ENCODE assay signal across 33 mouse cellular contexts in genomic region chr4:150393607-150394006, GRCm38 (mm10).
A peak's percentile ranks its signal among the peaks of the same experiment; 100 is the strongest.
DNase-seq lines count a peak whose midpoint lies in the region; ATAC-seq lines count a peak whose summit lies in the region.
"Had no signal": no experiment of that assay in that cellular context is flagged by ENCODE, and none has a peak within 500 bp of the region (broad histone marks: within the 10 kb centered on the region; RNA-seq: fewer than 3 reads in every experiment).

No protein-coding gene starts in this region.

- no peak for DNase-seq in hindbrain, embryonic 10.5 days (ENCODE audit: low spot score)
- no peak for DNase-seq in midbrain, embryonic 11.5 days (ENCODE audit: low spot score, missing footprints)
- DNase-seq in embryonic facial prominence, embryonic 10.5 days (ENCODE audit: low spot score) = no peak
- peak; percentile 36 for DNase-seq in limb, embryonic 11.5 days (ENCODE audit: low spot score)
- no peak for DNase-seq in gastrocnemius, adult 18-20 months (ENCODE audit: low spot score)
- DNase-seq: adrenal gland, adult 2 months; adrenal gland, postnatal 36 days; B cell, adult 2 months; cerebellum, adult 8-10 months; cerebellum, postnatal 25 days; gastrocnemius, postnatal 10 days; kidney, adult 18-20 months; kidney, postnatal 4 days; layer of hippocampus, postnatal 36 days; left cerebral cortex, postnatal 4 days; liver, embryonic 13.5 days; lung, adult 2 months; lung, postnatal 10 days; retina, postnatal 1 day; right cerebral cortex, postnatal 14 days; thymus, postnatal 14 days had no signal

- WGBS in hindbrain, embryonic 16.5 days = 36% methylated on average over 8 of the region's 8 CpGs
- 65% methylated on average over 8 of the region's 8 CpGs for WGBS in hindbrain, embryonic 10.5 days
- 56% methylated on average over 8 of the region's 8 CpGs for WGBS in midbrain, embryonic 13.5 days
- 60% methylated on average over 8 of the region's 8 CpGs for whole genome bisulfite sequencing in midbrain, embryonic 11.5 days
- WGBS in embryonic facial prominence, embryonic 10.5 days = 59% methylated on average over 8 of the region's 8 CpGs
- WGBS in limb, embryonic 11.5 days = 23% methylated on average over 8 of the region's 8 CpGs
- 63% methylated on average over 8 of the region's 8 CpGs for WGBS in heart, embryonic 11.5 days (ENCODE audit: insufficient replicate concordance)

- no peak overlapping the region for H3K9ac ChIP-seq in hindbrain, embryonic 16.5 days (ENCODE audit: low read depth, low read length)
- 0 out of 2 replicates have a peak overlapping the region, but pooled peaks have one; percentile 11 for H3K9ac ChIP-seq in midbrain, embryonic 13.5 days (replicated peaks)
- no peak overlapping the region for H3K9ac ChIP-seq in midbrain, embryonic 11.5 days (ENCODE audit: low read length)
- no peak overlapping the region for H3K9ac ChIP-seq in limb, embryonic 11.5 days (ENCODE audit: low read length)
- H3K9ac ChIP-seq in heart, embryonic 11.5 days (ENCODE audit: low read depth, low read length) = no peak overlapping the region
- H3K9ac ChIP-seq: embryonic facial prominence, embryonic 13.5 days; liver, embryonic 13.5 days; stomach, embryonic 15.5 days had no signal

- no peak overlapping the region for H3K4me3 ChIP-seq in hindbrain, embryonic 16.5 days (ENCODE audit: low read length)
- no peak overlapping the region for H3K4me3 ChIP-seq in hindbrain, embryonic 10.5 days
- H3K4me3 ChIP-seq in midbrain, embryonic 13.5 days (replicated peaks) = no peak overlapping the region
- no peak overlapping the region for H3K4me3 ChIP-seq in midbrain, embryonic 11.5 days (ENCODE audit: low read depth, low read length)
- H3K4me3 ChIP-seq in embryonic facial prominence, embryonic 10.5 days = no peak overlapping the region
- no peak overlapping the region for H3K4me3 ChIP-seq in limb, embryonic 11.5 days (ENCODE audit: low read depth, low read length)
- H3K4me3 ChIP-seq in heart, embryonic 11.5 days (ENCODE audit: low read depth, low read length) = no peak overlapping the region
- H3K4me3 ChIP-seq: embryonic facial prominence, embryonic 13.5 days; forebrain, embryonic 10.5 days; heart, embryonic 10.5 days; liver, embryonic 13.5 days; stomach, embryonic 15.5 days had no signal

- 0 out of 2 replicates have a peak, but pooled peaks have one; percentile 31 for ATAC-seq in hindbrain, embryonic 16.5 days
- ATAC-seq in midbrain, embryonic 13.5 days = 0 out of 2 replicates have a peak, but pooled peaks have one; percentile 49
- no peak for ATAC-seq in midbrain, embryonic 11.5 days (ENCODE audit: low FRiP score)
- ATAC-seq in limb, embryonic 11.5 days (ENCODE audit: insufficient number of reproducible peaks, low FRiP score, low TSS enrichment, low read depth) = peak; percentile 57
- no peak for ATAC-seq in heart, embryonic 11.5 days (replicated peaks; ENCODE audit: insufficient number of reproducible peaks, low FRiP score, low TSS enrichment)
- ATAC-seq: activated CD4-positive, CD25-positive, alpha-beta regulatory T cell, adult 4 months; forebrain, embryonic 16.5 days; inflammation-experienced regulatory T-cells, adult 6 months had no signal

- H3K27ac ChIP-seq in hindbrain, embryonic 16.5 days (ENCODE audit: low read depth, low read length) = no peak overlapping the region
- H3K27ac ChIP-seq in hindbrain, embryonic 10.5 days = no peak overlapping the region
- no peak overlapping the region for H3K27ac ChIP-seq in midbrain, embryonic 13.5 days
- H3K27ac ChIP-seq in midbrain, embryonic 11.5 days (ENCODE audit: low read depth, low read length) = no peak overlapping the region
- H3K27ac ChIP-seq in embryonic facial prominence, embryonic 10.5 days (replicated peaks) = 0 out of 2 replicates have a peak overlapping the region, but pooled peaks have one; percentile 15
- H3K27ac ChIP-seq in limb, embryonic 11.5 days (replicated peaks; ENCODE audit: low read depth, low read length) = no peak overlapping the region
- H3K27ac ChIP-seq in heart, embryonic 11.5 days (ENCODE audit: low read depth, low read length) = no peak overlapping the region
- H3K27ac ChIP-seq: embryonic facial prominence, embryonic 13.5 days; forebrain, embryonic 10.5 days; heart, embryonic 10.5 days; kidney, postnatal 0 days; liver, embryonic 13.5 days; macrophage; stomach, embryonic 15.5 days had no signal

- no peaks in the 10 kb centered on the region for H3K27me3 ChIP-seq in hindbrain, embryonic 16.5 days (replicated peaks; ENCODE audit: control insufficient read depth, insufficient read depth, low read length)
- no peaks in the 10 kb centered on the region for H3K27me3 ChIP-seq in hindbrain, embryonic 10.5 days (ENCODE audit: insufficient read depth, poor library complexity, severe bottlenecking)
- H3K27me3 ChIP-seq in midbrain, embryonic 13.5 days = no peaks in the 10 kb centered on the region
- H3K27me3 ChIP-seq in midbrain, embryonic 11.5 days (ENCODE audit: control insufficient read depth, insufficient read depth, low read length) = no peaks in the 10 kb centered on the region
- no peaks in the 10 kb centered on the region for H3K27me3 ChIP-seq in embryonic facial prominence, embryonic 10.5 days (replicated peaks; ENCODE audit: low read depth, poor library complexity, severe bottlenecking)
- H3K27me3 ChIP-seq in limb, embryonic 11.5 days (ENCODE audit: control insufficient read depth, insufficient read depth, low read length) = no peaks in the 10 kb centered on the region
- no peaks in the 10 kb centered on the region for H3K27me3 ChIP-seq in heart, embryonic 11.5 days (ENCODE audit: control insufficient read depth, insufficient read depth, low read length)
- H3K27me3 ChIP-seq: embryonic facial prominence, embryonic 13.5 days; liver, embryonic 13.5 days; stomach, embryonic 15.5 days had no signal

- H3K4me1 ChIP-seq in hindbrain, embryonic 16.5 days (ENCODE audit: control insufficient read depth, insufficient read depth, low read depth, low read length) = peaks cover 38% of the 10 kb centered on the region
- H3K4me1 ChIP-seq in hindbrain, embryonic 10.5 days (replicated peaks) = peaks cover 85% of the 10 kb centered on the region
- peaks cover 85% of the 10 kb centered on the region for H3K4me1 ChIP-seq in midbrain, embryonic 13.5 days (replicated peaks)
- H3K4me1 ChIP-seq in midbrain, embryonic 11.5 days (ENCODE audit: control insufficient read depth, insufficient read depth, low read length) = peaks cover 43% of the 10 kb centered on the region
- H3K4me1 ChIP-seq in embryonic facial prominence, embryonic 10.5 days = peaks cover 83% of the 10 kb centered on the region
- H3K4me1 ChIP-seq in limb, embryonic 11.5 days (ENCODE audit: control insufficient read depth, insufficient read depth, low read length) = peaks cover 60% of the 10 kb centered on the region
- H3K4me1 ChIP-seq in heart, embryonic 11.5 days (ENCODE audit: control insufficient read depth, insufficient read depth, low read length) = peaks cover 65% of the 10 kb centered on the region

- no peaks in the 10 kb centered on the region for H3K36me3 ChIP-seq in hindbrain, embryonic 16.5 days (ENCODE audit: control insufficient read depth, insufficient read depth, low read length)
- H3K36me3 ChIP-seq in hindbrain, embryonic 10.5 days = peaks cover 10% of the 10 kb centered on the region
- 0 out of 2 replicates have a peak, but pooled peaks cover 3% of the 10 kb centered on the region for H3K36me3 ChIP-seq in midbrain, embryonic 13.5 days
- H3K36me3 ChIP-seq in midbrain, embryonic 11.5 days (ENCODE audit: control insufficient read depth, insufficient read depth, low read length) = no peaks in the 10 kb centered on the region
- H3K36me3 ChIP-seq in embryonic facial prominence, embryonic 10.5 days (replicated peaks) = peaks cover 15% of the 10 kb centered on the region
- no peaks in the 10 kb centered on the region for H3K36me3 ChIP-seq in limb, embryonic 11.5 days (ENCODE audit: control insufficient read depth, insufficient read depth, low read length)
- H3K36me3 ChIP-seq in heart, embryonic 11.5 days (ENCODE audit: control insufficient read depth, insufficient read depth, low read length) = no peaks in the 10 kb centered on the region
- H3K36me3 ChIP-seq: embryonic facial prominence, embryonic 13.5 days; stomach, embryonic 15.5 days had no signal

- H3K4me2 ChIP-seq in hindbrain, embryonic 16.5 days (ENCODE audit: low read length) = no peak overlapping the region
- no peak overlapping the region for H3K4me2 ChIP-seq in midbrain, embryonic 13.5 days (replicated peaks)
- no peak overlapping the region for H3K4me2 ChIP-seq in midbrain, embryonic 11.5 days
- H3K4me2 ChIP-seq in limb, embryonic 11.5 days (ENCODE audit: low read depth, severe bottlenecking) = no peak overlapping the region
- H3K4me2 ChIP-seq in heart, embryonic 11.5 days = no peak overlapping the region
- H3K4me2 ChIP-seq: embryonic facial prominence, embryonic 13.5 days; liver, embryonic 13.5 days; stomach, embryonic 15.5 days had no signal

- no peaks in the 10 kb centered on the region for H3K9me3 ChIP-seq in hindbrain, embryonic 16.5 days (ENCODE audit: control insufficient read depth, low read length)
- H3K9me3 ChIP-seq in hindbrain, embryonic 10.5 days = no peaks in the 10 kb centered on the region
- no peaks in the 10 kb centered on the region for H3K9me3 ChIP-seq in midbrain, embryonic 13.5 days
- H3K9me3 ChIP-seq in midbrain, embryonic 11.5 days (ENCODE audit: control insufficient read depth, low read length) = no peaks in the 10 kb centered on the region
- no peaks in the 10 kb centered on the region for H3K9me3 ChIP-seq in embryonic facial prominence, embryonic 10.5 days
- no peaks in the 10 kb centered on the region for H3K9me3 ChIP-seq in limb, embryonic 11.5 days (ENCODE audit: control insufficient read depth, low read length)
- no peaks in the 10 kb centered on the region for H3K9me3 ChIP-seq in heart, embryonic 11.5 days (replicated peaks; ENCODE audit: control insufficient read depth, low read length)
- H3K9me3 ChIP-seq: embryonic facial prominence, embryonic 13.5 days; forebrain, embryonic 10.5 days; heart, embryonic 10.5 days; liver, embryonic 13.5 days; stomach, embryonic 15.5 days had no signal

Comparison
In these comparisons a context has a peak if more than half of its experiments do, and no peak if none do; other contexts are left out.
1. ATAC-seq: peak in hindbrain, embryonic 16.5 days (single experiment), midbrain, embryonic 13.5 days (single experiment) and limb, embryonic 11.5 days (single experiment); none in midbrain, embryonic 11.5 days (single experiment) and heart, embryonic 11.5 days (single experiment).